Mouse (Mus musculus) spleen, adult 2 months (tissue): ENCODE measurements around the gene Ptprj.

Experiments used
- CTCF ChIP-seq: fragments of 200-500 bp; IDR thresholded peaks from 2 replicates; pipeline ENCODE4 v1.5.1; 2011; ENCODE audit warnings: mild to moderate bottlenecking, inconsistent platforms; ENCODE audit not compliant: insufficient read depth, insufficient read length, insufficient replicate concordance; ENCODE audit errors: extremely low read depth
- POLR2A ChIP-seq: fragments of 200-500 bp; IDR thresholded peaks from 2 replicates; pipeline ENCODE4 v1.6.1; 2011; ENCODE audit warnings: low read depth, low read length, inconsistent platforms

GRCm38 (mm10) chr2:90528107-90528506, 52.3 kb downstream of the Ptprj start:
- TF ChIP-seq POLR2A (no peak), CTCF (no peak)
